Mouse (Mus musculus) E14TG2a.4 (cell line): Measurements from ENCODE around the gene Alg14.

ENCODE experiments used
- H3K27me3 ChIP-seq: 2 replicates; pipeline ENCODE4 v1.6.1; 2014; ENCODE audit warnings: low read length, control low read depth; ENCODE audit not compliant: insufficient read depth
- H3K36me3 ChIP-seq: 2 replicates; pipeline ENCODE4 v1.6.1; 2014; ENCODE audit warnings: low read length, control low read depth; ENCODE audit not compliant: insufficient read depth
- H3K4me1 ChIP-seq: replicated peaks from 2 replicates; pipeline ENCODE4 v1.6.1; 2014; ENCODE audit warnings: low read depth, low read length, control low read depth
- H3K4me3 ChIP-seq: replicated peaks from 2 replicates; pipeline ENCODE4 v1.5.1; 2014; ENCODE audit warnings: mild to moderate bottlenecking, low read length
- H3K9me3 ChIP-seq: 2 replicates; pipeline ENCODE4 v1.6.1; 2014; ENCODE audit warnings: low read length, control low read depth
- CTCF ChIP-seq: conservative IDR thresholded peaks from 2 replicates; pipeline ENCODE4 v1.5.1; 2014; ENCODE audit warnings: low read length
- NANOG ChIP-seq: IDR thresholded peaks from 2 replicates; pipeline ENCODE4 v1.6.1; 2014; ENCODE audit warnings: borderline replicate concordance, low read length, mixed read lengths
- POU5F1 ChIP-seq: IDR thresholded peaks from 2 replicates; pipeline ENCODE4 v1.6.1; 2014; ENCODE audit warnings: low read length, borderline replicate concordance

The Alg14 gene

DNA sequence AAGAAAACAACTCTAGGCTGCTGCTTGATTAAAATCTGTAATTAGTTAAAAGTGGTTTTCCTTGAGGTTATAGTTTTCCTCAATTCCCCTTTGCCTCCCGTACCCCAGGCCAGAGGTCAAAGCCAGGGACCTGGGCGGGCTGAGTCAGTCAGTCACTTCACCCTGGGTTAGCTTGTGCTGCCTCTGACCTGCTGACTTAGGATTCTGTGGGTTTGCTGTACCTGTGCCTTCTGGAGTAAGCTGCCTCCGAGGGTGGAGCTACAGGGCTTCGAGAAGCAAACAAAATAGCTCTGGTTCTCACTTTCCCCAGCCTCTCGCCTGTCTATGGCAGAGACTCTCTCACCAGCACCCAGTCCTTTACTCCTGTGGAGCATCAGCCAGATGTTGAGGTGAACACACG lies 67.3 kb downstream of the Alg14 start:
- Histone ChIP-seq H3K27me3 (no peaks in the 10 kb centered on the region), H3K4me3 (no peak overlapping the region), H3K9me3 (no peaks in the 10 kb centered on the region), H3K4me1 (peaks cover 30% of the 10 kb centered on the region), H3K36me3 (no peaks in the 10 kb centered on the region)
- TF ChIP-seq POU5F1, result no peak
- TF ChIP-seq CTCF, result no peak
- TF ChIP-seq NANOG, result no peak

DNA sequence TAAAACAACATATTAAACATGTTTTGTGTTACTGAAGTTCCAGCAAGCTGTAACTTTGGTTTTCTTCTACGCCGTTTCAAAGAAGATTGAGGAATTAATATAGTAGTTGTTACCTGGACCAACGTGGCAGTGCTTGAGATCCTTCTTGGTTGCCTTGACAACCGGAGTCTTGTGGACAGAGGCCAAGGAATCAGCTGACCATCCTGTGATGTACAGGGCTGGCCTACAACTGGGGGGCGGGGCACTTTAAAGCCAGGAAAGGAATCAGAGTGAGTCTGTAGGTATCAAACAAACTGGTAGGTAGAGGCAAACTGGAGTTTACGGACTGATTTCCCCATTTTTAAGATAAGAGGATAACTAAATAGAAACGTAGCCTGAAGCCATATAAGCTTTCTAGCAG lies 67.7 kb downstream of the Alg14 start:
- no peak overlapping the region for H3K4me3 ChIP-seq
- no peaks in the 10 kb centered on the region for H3K27me3 ChIP-seq
- H3K4me1 ChIP-seq, result peaks cover 27% of the 10 kb centered on the region
- no peaks in the 10 kb centered on the region for H3K36me3 ChIP-seq
- TF ChIP-seq POU5F1 (no peak), CTCF (no peak), NANOG (no peak)
- H3K9me3 ChIP-seq, result no peaks in the 10 kb centered on the region

DNA sequence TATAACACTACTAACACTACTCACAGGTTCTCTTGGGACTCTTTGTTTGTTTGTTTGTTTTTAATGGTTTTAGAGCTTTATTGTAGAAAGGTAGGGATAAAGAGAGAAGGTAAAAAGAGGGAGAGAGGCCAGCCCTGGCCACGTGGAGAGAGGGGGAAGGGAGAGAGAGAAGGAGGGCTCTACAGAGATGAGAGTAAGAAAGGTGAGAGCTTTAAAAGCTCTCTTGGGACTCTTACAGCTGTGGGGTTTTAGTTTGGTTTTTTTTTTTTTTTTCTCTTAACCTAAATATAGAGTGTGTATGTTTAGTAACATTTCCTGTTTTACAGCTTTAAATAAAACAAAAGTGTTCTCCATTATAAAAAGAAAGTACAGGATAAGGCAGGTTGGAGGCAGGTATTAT lies 70.4 kb downstream of the Alg14 start:
- Histone ChIP-seq H3K36me3 (no peaks in the 10 kb centered on the region), H3K27me3 (no peaks in the 10 kb centered on the region)
- TF ChIP-seq CTCF (no peak), NANOG (no peak), POU5F1 (no peak)

DNA sequence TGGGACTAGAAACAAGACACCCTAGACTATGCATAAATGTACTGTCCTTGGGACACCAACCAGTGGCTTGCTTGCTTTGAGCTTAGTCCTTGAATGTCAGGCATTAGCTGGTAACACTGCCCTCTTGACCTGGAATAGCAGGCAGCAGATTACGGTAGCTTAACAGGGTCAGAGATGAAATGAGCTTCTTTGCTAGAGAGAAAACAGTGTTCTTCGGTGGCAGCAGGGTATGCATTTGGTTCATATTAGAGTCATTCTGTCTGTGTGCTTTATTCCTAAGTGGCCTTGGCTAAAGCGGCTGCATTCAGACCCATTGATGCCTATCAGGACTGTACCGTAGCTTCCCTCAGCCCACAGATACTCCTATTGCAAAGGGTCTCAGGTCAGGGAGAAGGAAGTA lies 72.8 kb downstream of the Alg14 start:
- H3K4me3 ChIP-seq, result no peak overlapping the region
- no peaks in the 10 kb centered on the region for H3K36me3 ChIP-seq
- H3K4me1 ChIP-seq, result peaks cover 15% of the 10 kb centered on the region
- no peaks in the 10 kb centered on the region for H3K27me3 ChIP-seq
- TF ChIP-seq POU5F1 (no peak), NANOG (no peak), CTCF (no peak)
- H3K9me3 ChIP-seq, result no peaks in the 10 kb centered on the region

More for the DNA sequence above, 70.4 kb downstream of the Alg14 start:
- Histone ChIP-seq H3K9me3 (no peaks in the 10 kb centered on the region), H3K4me1 (peaks cover 14% of the 10 kb centered on the region), H3K4me3 (no peak overlapping the region)

DNA sequence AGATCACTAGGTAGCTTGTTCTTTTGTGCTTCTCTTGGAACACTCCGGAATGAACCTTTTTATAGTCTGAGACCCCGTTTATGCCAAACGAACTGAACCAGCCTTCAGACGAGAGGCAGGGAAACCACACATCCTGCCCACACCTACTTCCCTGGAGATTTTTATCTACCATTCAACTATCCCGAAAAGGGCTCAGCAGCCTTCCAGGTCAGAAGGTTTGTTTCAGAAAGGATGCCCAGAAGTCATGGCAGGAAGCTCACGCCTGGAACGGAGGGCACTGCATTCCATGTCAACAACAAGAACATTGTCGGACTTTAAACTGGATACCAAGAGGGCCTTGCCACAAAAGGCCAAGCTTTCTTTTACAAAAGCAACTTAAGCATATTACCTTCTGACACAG lies 73.6 kb downstream of the Alg14 start:
- H3K36me3 ChIP-seq, result no peaks in the 10 kb centered on the region
- no peaks in the 10 kb centered on the region for H3K27me3 ChIP-seq
- H3K4me1 ChIP-seq, result peaks cover 21% of the 10 kb centered on the region
- no peaks in the 10 kb centered on the region for H3K9me3 ChIP-seq
- no peak for TF ChIP-seq POU5F1
- TF ChIP-seq CTCF, result no peak
- no peak for TF ChIP-seq NANOG
- H3K4me3 ChIP-seq, result no peak overlapping the region

DNA sequence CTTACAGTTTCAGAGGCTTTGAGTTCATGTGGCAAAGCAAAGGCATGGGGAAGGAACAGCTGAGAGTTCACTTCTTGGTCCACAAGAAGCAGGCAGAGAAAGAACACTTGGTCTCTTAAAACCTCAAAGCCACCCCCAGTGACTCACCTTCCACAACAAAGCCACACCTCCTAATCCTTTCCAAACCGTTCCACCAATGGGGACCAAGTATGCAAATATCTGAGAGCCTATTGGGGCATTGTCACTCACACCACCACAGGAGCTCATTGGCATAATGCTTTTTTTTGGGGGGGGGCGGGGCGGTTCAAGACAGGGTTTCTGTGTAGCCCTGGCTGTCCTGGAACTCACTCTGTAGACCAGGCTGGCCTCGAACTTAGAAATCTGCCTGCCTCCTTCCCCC lies 77.0 kb downstream of the Alg14 start:
- H3K9me3 ChIP-seq, result no peaks in the 10 kb centered on the region
- TF ChIP-seq CTCF, result no peak
- TF ChIP-seq NANOG, result no peak
- no peak for TF ChIP-seq POU5F1
- no peak overlapping the region for H3K4me3 ChIP-seq
- H3K4me1 ChIP-seq, result peaks cover 37% of the 10 kb centered on the region
- no peaks in the 10 kb centered on the region for H3K36me3 ChIP-seq
- no peaks in the 10 kb centered on the region for H3K27me3 ChIP-seq

DNA sequence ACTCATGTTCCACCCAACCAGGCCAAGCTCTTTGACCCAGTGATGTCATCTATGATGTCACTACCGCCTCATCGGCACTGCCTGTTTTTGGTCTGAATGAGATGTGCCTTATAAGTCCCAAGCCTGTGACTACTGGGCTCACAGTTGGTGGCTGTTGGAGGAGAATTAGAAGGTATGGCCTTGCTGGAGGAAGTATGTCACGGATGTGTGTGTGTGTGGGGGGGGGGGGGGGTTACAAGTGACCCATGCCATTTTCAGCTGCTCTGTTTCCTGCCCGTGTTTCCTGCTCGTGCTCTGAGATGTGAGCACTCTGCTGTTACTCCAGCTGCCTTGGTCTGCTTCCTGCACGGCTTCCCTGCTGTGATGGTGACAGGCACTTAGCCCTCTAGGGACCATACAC lies 77.9 kb downstream of the Alg14 start:
- Histone ChIP-seq H3K4me1 (peaks cover 42% of the 10 kb centered on the region), H3K4me3 (no peak overlapping the region), H3K27me3 (no peaks in the 10 kb centered on the region), H3K36me3 (no peaks in the 10 kb centered on the region), H3K9me3 (no peaks in the 10 kb centered on the region)
- TF ChIP-seq CTCF (no peak), NANOG (no peak), POU5F1 (no peak)

DNA sequence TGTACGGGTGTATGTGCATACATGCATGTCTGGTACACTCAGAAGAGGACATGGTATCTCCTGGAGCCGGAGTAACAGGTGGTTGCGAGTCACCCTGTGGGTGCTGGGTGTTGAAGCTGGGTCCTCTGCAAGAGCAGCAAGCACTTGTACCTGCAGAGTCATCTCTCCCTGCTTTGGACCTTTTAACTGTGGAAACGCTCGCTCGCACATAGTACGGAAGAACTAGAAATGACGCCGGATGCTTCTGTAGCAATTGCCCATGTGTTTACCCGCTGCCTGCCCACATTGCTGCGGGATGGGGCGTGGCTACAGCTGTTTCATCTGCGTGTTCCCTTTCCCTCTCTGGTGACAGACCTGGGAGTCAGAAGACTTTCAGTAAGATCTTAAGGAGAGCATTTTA lies 78.7 kb downstream of the Alg14 start:
- Histone ChIP-seq H3K27me3 (no peaks in the 10 kb centered on the region), H3K36me3 (no peaks in the 10 kb centered on the region), H3K9me3 (no peaks in the 10 kb centered on the region), H3K4me1 (peaks cover 40% of the 10 kb centered on the region), H3K4me3 (no peak overlapping the region)
- TF ChIP-seq CTCF, result no peak
- no peak for TF ChIP-seq POU5F1
- no peak for TF ChIP-seq NANOG

DNA sequence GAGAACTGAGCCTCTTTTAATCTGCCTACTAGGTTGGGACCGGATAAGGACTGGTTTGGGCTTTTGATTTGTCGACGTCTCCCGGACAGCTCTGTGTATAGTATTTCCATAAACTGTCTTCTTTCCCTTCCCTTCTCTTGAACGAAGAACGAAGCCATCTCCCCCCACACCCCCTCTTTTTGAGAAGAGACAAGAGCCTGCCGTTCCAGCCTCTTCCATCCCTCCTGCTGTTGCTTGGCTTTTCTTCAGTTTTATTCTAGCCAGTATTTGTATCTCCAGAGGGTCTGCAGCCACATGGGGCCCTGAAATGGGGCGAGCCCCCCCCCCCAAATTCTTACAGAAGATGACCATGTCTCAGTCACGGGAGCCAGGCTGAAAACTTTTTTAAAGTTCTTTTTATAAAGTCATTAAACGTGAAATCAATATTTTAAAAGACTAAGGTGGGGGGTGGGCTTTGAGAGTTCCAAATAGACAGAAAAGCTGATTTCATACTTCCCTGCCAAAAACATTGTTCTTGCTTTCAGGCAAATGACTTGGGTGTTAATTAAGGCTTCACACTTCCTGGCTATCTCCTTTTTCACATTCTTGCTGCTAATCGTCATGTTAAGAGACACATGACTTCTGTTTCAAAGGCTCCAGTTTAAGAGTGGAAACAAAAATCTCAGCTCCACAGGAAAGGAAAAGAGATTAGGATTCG lies 79.4 kb downstream of the Alg14 start:
- Histone ChIP-seq H3K27me3 (no peaks in the 10 kb centered on the region), H3K4me3 (no peak overlapping the region), H3K36me3 (no peaks in the 10 kb centered on the region), H3K9me3 (no peaks in the 10 kb centered on the region), H3K4me1 (peaks cover 39% of the 10 kb centered on the region)
- TF ChIP-seq POU5F1 (no peak), CTCF (no peak), NANOG (no peak)
